Mouse (Mus musculus) heart, postnatal 0 days (tissue): Measurements from ENCODE around the gene Col28a1.

ENCODE experiments used
- CTCF ChIP-seq: IDR thresholded peaks from 2 replicates; pipeline ENCODE4 v1.5.1; 2016; ENCODE audit warnings: antibody characterized with exemption, control low read depth, low read depth
- EP300 ChIP-seq: IDR thresholded peaks from 2 replicates; pipeline ENCODE4 v1.6.1; 2016; ENCODE audit warnings: antibody characterized with exemption, low read depth

GRCm38 (mm10) chr6:8209047-8209865 is 16.8 kb upstream of the Col28a1 start, which contains the start of gene Mios:
- TF ChIP-seq CTCF: peak; percentile 25; the same call in 1 of the 2 replicates
- no peak for TF ChIP-seq EP300
